Mouse (Mus musculus) embryonic facial prominence, embryonic 15.5 days (tissue): ENCODE measurements around the gene Olfr272. TPM values are rescaled to one million over a fixed set of nuclear protein-coding genes. Genes with fewer than 3 reads are reported as not detected.

Source experiments
- ATAC-seq: fragments of 200-750 bp; cut with Nextera tagmentation; 2 replicates; pipeline ENCODE4 v1.8.0; 2017; ENCODE audit warnings: low read depth, moderate TSS enrichment; ENCODE audit not compliant: insufficient number of reproducible peaks, low FRiP score, low TSS enrichment
- H3K27ac ChIP-seq: fragments of 300-500 bp; sonication (generic); replicated peaks from 2 replicates; pipeline ENCODE4 v1.5.1; 2015; ENCODE audit warnings: mild to moderate bottlenecking, inconsistent platforms
- H3K27me3 ChIP-seq: fragments of 300-500 bp; sonication (generic); 2 replicates; pipeline ENCODE4 v1.6.1; 2015; ENCODE audit warnings: inconsistent platforms
- H3K36me3 ChIP-seq: fragments of 300-500 bp; sonication (generic); 2 replicates; pipeline ENCODE4 v1.6.1; 2015; ENCODE audit warnings: mild to moderate bottlenecking, inconsistent platforms
- H3K4me1 ChIP-seq: fragments of 300-500 bp; sonication (generic); 2 replicates; pipeline ENCODE4 v1.6.1; 2015; ENCODE audit warnings: inconsistent platforms
- H3K4me2 ChIP-seq: fragments of 300-500 bp; sonication (generic); replicated peaks from 2 replicates; pipeline ENCODE4 v1.6.1; 2015; ENCODE audit warnings: mild to moderate bottlenecking, inconsistent platforms
- H3K4me3 ChIP-seq: fragments of 300-500 bp; sonication (generic); replicated peaks from 2 replicates; pipeline ENCODE4 v1.5.1; 2015; ENCODE audit warnings: mild to moderate bottlenecking, inconsistent platforms
- H3K9ac ChIP-seq: fragments of 300-500 bp; sonication (generic); 2 replicates; pipeline ENCODE4 v1.6.1; 2015; ENCODE audit warnings: inconsistent platforms
- H3K9me3 ChIP-seq: fragments of 300-500 bp; sonication (generic); replicated peaks from 2 replicates; pipeline ENCODE4 v1.6.1; 2016; ENCODE audit warnings: inconsistent platforms
- WGBS: fragments of 180-500 bp; shearing (Covaris S2); methylation state at CpG from one replicate; pipeline ENCODE4 v1.1.7; 2015; 5-methylcytosine and 5-hydroxymethylcytosine counted together
- polyA plus RNA-seq: library from polyadenylated mRNA; unstranded; fragments of >200 nt; fragmentation: Nextera tagmentation; extraction: Ambion mirVana; gene quantifications from 2 replicates; pipeline ENCODE4 v1.2.1, GENCODE M21; 2015

Olfr272 gene
- not detected in 2 replicates for polyA plus RNA-seq

DNA sequence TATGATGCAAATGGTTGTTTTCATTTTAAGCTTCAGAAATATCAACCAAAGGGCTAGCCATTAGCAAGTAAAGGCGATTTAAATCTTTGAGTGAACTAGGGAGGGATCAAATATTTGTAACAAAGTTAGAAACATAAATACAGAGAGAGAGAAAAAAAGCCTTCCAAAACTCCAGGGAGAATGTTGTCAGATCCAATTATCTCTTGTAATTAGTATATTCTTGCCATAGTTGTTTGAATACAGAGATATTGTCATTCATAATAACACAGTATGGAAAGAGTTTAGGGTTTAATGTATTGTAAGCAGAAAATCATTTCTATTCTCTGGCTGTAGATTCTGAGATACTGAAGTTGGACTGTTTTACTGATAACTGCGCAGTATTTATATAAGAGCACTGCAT, at the start of gene Olfr272:
Gene Olfr272, minus strand, starts transcription at position 101 of the 400 bp plus-strand sequence.
- H3K9ac ChIP-seq: no peak within 1 kb of the TSS
- H3K27ac ChIP-seq: no peak within 1 kb of the TSS
- no peaks in the 10 kb centered on the region for H3K36me3 ChIP-seq
- no peak within 1 kb of the TSS for H3K4me3 ChIP-seq
- H3K27me3 ChIP-seq: no peaks in the 10 kb centered on the region
- 87% methylated on average over 2 of the region's 2 CpGs for WGBS
- no peaks in the 10 kb centered on the region for H3K9me3 ChIP-seq
- ATAC-seq: no peak
- no peak within 1 kb of the TSS for H3K4me2 ChIP-seq
- no peaks in the 10 kb centered on the region for H3K4me1 ChIP-seq

DNA sequence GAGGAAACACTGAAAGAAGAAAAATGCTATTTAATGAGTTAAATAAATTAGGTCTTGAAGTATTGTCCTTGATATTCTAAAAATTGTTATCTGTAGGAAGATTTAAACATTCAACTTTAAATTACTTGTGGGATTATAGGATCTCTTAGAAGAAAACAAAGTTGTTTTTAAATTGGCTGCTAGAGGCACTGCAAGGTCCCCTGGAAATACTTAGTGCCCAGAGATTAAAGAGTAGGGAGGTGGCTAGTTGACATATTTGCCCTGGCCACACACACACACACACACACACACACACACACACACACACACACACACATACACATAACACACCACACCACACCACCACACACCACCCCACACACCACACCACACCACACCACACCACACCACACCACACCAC, 45.3 kb upstream of the Olfr272 start, which contains the start of gene Olfr270:
Gene Olfr270, plus strand, starts transcription at position 301 of the 400 bp plus-strand sequence.
- Histone ChIP-seq H3K4me3 (no peak within 1 kb of the TSS), H3K27ac (no peak within 1 kb of the TSS), H3K4me2 (no peak within 1 kb of the TSS), H3K27me3 (no peaks in the 10 kb centered on the region), H3K9me3 (no peaks in the 10 kb centered on the region), H3K9ac (no peak within 1 kb of the TSS), H3K4me1 (no peaks in the 10 kb centered on the region), H3K36me3 (no peaks in the 10 kb centered on the region)
- ATAC-seq: no peak

DNA sequence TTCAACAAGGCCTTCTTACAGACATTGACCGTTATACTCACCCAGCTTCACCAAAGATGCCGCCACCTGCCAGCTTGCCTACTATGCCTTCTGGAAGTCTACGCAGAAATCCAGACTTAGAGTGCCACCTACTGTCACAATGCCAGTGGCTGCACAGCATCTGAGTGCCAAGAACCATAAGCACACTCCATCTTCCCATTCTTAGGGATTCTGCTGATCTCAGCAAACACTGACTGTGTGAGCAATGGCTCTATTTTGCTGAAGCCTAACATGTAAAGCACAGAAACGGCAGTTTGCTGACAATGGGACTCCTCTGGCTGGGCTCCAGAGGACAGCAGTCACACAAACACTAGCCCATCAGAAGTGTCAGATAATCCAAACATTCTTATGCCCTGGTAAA, 39.7 kb upstream of the Olfr272 start:
- H3K27me3 ChIP-seq: no peaks in the 10 kb centered on the region
- WGBS: 37% methylated on average over 4 of the region's 4 CpGs
- H3K27ac ChIP-seq: no peak overlapping the region
- H3K9me3 ChIP-seq: no peaks in the 10 kb centered on the region
- no peaks in the 10 kb centered on the region for H3K36me3 ChIP-seq
- no peaks in the 10 kb centered on the region for H3K4me1 ChIP-seq
- H3K9ac ChIP-seq: no peak overlapping the region
- no peak overlapping the region for H3K4me2 ChIP-seq
- no peak overlapping the region for H3K4me3 ChIP-seq
- ATAC-seq: no peak

DNA sequence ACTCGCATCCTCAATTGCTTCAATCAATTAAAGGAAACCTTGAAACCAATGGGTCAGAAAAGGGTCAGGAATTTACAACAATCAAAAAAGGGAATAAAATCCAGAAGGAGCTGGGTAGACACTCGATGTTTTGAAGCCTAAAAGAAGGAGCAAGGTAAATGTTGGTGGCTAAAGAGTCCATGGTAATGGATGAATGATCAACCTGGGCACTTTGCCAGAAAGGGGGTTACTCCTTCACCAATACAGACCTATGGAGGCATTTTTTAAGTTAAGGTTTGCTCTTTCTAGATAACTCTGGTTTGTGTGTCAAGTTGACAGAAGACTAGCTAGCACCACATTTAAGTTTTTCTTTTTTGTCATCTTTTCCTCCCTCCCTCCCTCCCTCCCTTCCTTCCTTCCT, 30.0 kb upstream of the Olfr272 start:
- no peaks in the 10 kb centered on the region for H3K36me3 ChIP-seq

DNA sequence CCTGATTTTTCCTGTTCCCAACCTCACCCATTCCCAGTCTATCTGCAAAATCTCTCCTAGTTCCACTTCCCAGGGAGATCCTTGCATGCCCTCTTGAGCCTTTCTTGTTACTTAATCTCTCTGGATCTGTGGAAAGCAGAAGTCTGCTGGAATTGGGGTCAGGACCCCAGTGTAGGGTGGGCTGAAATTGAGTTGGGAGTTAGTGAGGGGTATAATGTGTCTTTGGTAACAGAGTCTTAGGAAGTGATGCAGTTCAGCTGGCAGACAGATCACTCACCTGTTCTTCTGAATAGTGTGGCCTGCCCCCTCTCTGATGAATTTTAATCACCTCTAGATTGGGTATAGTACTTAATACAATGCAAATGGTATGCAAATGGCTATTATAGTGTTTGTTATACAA, 27.7 kb upstream of the Olfr272 start:
- ATAC-seq: no peak
- H3K4me1 ChIP-seq: no peaks in the 10 kb centered on the region
- H3K9ac ChIP-seq: no peak overlapping the region
- H3K36me3 ChIP-seq: no peaks in the 10 kb centered on the region
- no peaks in the 10 kb centered on the region for H3K9me3 ChIP-seq
- H3K27ac ChIP-seq: no peak overlapping the region
- no peaks in the 10 kb centered on the region for H3K27me3 ChIP-seq
- H3K4me2 ChIP-seq: no peak overlapping the region
- no peak overlapping the region for H3K4me3 ChIP-seq

More for the DNA sequence above, 30.0 kb upstream of the Olfr272 start:
- ATAC-seq: no peak
- WGBS: 75% methylated on average over 2 of the region's 2 CpGs
- no peaks in the 10 kb centered on the region for H3K27me3 ChIP-seq
- no peaks in the 10 kb centered on the region for H3K4me1 ChIP-seq
- no peaks in the 10 kb centered on the region for H3K9me3 ChIP-seq
- no peak overlapping the region for H3K27ac ChIP-seq
- no peak overlapping the region for H3K9ac ChIP-seq
- no peak overlapping the region for H3K4me2 ChIP-seq
- no peak overlapping the region for H3K4me3 ChIP-seq

DNA sequence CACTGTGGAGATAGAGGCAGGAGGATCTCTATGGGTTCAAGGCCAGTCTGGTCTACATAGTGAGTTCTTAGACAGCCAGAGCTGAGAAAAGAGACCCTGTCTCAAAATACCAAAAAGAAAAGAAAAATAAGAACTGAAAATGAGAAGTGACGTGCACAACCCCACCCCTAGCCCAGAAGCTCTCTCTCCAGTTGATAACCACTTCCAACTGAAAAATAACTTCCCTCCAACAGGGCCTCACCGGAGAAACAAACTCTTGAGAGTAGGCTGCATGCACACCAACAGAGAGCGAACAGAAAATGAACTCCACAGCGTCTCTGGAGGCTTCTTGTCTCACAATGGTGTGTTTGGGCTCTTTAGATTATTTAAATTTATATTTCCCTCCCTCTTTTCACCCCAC, 11.5 kb upstream of the Olfr272 start:
- WGBS: 87% methylated on average over 4 of the region's 4 CpGs
- Histone ChIP-seq H3K9me3 (no peaks in the 10 kb centered on the region), H3K4me3 (no peak overlapping the region), H3K27me3 (no peaks in the 10 kb centered on the region), H3K4me2 (no peak overlapping the region), H3K36me3 (no peaks in the 10 kb centered on the region), H3K27ac (no peak overlapping the region), H3K4me1 (no peaks in the 10 kb centered on the region), H3K9ac (no peak overlapping the region)
- no peak for ATAC-seq

DNA sequence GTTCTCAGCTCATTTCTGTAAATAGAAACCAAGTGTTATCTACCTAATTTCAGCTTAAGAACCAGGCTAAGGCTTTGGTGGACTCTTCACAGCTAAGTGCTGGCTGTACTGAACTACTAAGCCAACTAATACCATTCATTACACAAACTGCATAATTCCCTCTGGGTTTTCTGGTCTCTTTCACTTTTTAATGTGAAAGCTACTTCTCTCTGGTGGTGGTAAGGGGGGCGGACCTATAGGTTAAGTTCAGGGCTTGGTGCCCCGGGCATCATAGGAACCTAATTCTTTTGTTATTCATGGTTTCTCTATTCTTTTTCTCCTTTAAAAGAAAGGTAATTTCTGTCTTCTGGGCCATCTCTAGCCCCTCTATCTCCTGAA, 1.7 kb downstream of the Olfr272 start:
- H3K4me1 ChIP-seq: no peaks in the 10 kb centered on the region
- H3K27me3 ChIP-seq: no peaks in the 10 kb centered on the region
- WGBS: 74% methylated on average over 2 of the region's 2 CpGs
- no peak for ATAC-seq
- no peak overlapping the region for H3K9ac ChIP-seq
- no peak overlapping the region for H3K27ac ChIP-seq
- no peaks in the 10 kb centered on the region for H3K36me3 ChIP-seq
- no peak overlapping the region for H3K4me3 ChIP-seq
- no peak overlapping the region for H3K4me2 ChIP-seq
- H3K9me3 ChIP-seq: no peaks in the 10 kb centered on the region

DNA sequence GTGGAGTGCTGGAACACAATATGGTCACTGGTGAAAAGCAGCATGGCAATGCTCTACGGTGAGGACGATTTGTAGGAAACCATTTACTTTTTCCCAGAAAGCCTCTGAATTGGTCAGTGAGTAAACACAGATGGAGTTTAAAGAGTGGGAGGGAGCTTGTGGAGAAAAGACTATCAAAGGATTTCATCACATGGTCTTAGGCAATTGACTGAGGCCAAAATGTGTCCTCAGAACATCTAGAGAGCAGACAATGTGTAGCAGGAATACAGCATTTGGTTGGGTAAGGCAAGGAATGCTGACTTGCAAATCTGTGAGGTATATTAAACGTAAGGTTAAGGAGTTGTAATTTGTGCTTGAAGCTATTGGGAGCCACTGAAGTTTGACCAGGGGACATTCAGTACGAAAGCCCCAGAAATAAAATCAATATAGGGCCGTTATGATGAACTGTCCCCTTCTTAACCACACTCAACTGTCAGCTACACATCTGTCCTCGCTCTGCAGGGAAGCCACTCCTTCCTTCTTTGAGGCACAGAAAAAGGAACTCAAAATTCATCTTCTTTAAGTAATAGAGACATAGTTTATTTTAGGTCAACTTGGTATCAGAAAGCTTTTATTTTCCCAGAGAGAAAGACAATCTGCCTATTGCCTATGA, 2.2 kb downstream of the Olfr272 start:
- H3K27ac ChIP-seq: no peak overlapping the region
- 73% methylated on average over 6 of the region's 6 CpGs for WGBS
- no peak for ATAC-seq
- no peak overlapping the region for H3K4me3 ChIP-seq
- no peaks in the 10 kb centered on the region for H3K36me3 ChIP-seq
- H3K4me1 ChIP-seq: no peaks in the 10 kb centered on the region
- H3K4me2 ChIP-seq: no peak overlapping the region
- no peaks in the 10 kb centered on the region for H3K9me3 ChIP-seq
- no peak overlapping the region for H3K9ac ChIP-seq
- no peaks in the 10 kb centered on the region for H3K27me3 ChIP-seq

DNA sequence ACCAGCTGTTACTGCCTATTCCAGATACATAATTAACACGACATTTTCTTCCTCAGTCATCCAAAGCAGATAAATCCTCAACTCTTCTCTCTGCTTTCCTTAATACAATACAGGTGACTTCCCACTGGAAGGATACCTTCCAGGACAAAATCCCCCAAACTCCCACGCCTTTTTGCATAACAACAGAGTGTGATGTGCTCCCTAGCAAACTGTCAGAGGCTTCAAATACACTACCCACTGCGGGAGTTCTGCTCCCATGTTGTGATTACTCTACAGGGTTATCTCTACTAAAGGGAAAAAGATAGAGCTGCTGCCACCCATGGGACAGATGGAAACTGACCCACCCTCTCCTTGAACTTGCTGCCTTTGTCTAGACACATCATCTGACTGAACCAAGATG, 6.6 kb downstream of the Olfr272 start:
- no peaks in the 10 kb centered on the region for H3K27me3 ChIP-seq
- H3K4me2 ChIP-seq: no peak overlapping the region
- no peak overlapping the region for H3K9ac ChIP-seq
- H3K27ac ChIP-seq: no peak overlapping the region
- H3K9me3 ChIP-seq: no peaks in the 10 kb centered on the region
- H3K4me3 ChIP-seq: no peak overlapping the region
- ATAC-seq: no peak
- no peaks in the 10 kb centered on the region for H3K4me1 ChIP-seq
- no peaks in the 10 kb centered on the region for H3K36me3 ChIP-seq
- WGBS: 43% methylated on average over 3 of the region's 3 CpGs

DNA sequence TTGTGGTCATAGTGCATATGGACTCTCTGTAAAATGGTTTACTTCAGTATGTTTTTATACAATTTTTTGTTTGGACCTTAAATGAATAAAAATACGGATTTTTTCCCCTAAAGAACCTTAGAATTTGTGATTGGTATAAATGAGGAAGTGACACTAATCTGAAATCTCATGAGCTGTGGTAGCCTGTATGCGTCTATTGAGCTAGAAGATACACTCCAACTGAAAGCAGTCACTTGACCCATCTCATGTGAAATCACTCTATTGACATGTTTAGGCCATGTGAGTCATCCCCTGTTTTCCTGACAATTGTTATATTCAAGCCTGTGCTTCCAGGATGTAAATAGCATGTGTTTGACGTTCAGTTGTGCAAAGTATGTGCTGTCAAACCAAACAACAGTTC, 9.4 kb downstream of the Olfr272 start:
- WGBS: 73% methylated on average over 3 of the region's 3 CpGs
- Histone ChIP-seq H3K36me3 (no peaks in the 10 kb centered on the region), H3K27ac (no peak overlapping the region), H3K4me3 (no peak overlapping the region), H3K4me2 (no peak overlapping the region), H3K27me3 (no peaks in the 10 kb centered on the region), H3K4me1 (no peaks in the 10 kb centered on the region), H3K9me3 (no peaks in the 10 kb centered on the region), H3K9ac (no peak overlapping the region)
- ATAC-seq: no peak

DNA sequence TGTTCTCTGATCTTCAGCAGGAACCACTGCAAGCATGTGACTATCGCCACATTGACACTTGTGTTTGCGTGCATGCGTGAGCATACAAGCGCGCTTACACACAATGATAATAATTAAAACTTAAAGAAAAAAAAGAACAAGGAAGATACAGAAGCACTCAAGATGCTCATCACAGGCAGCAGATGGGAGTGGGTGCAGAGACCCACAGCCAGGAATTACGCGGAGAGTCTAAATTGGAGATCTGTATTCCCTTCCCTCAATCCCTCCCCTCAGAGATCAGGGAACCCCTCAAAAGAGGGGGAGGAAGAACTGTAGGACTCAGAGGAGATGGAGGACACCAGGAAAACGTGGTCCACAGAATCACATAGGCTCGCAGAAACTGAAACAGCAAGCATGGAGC, 54.8 kb downstream of the Olfr272 start:
- no peak overlapping the region for H3K27ac ChIP-seq
- no peak overlapping the region for H3K4me2 ChIP-seq
- H3K4me1 ChIP-seq: no peaks in the 10 kb centered on the region
- no peak overlapping the region for H3K4me3 ChIP-seq
- no peak overlapping the region for H3K9ac ChIP-seq
- no peak for ATAC-seq
- H3K36me3 ChIP-seq: no peaks in the 10 kb centered on the region
- H3K27me3 ChIP-seq: no peaks in the 10 kb centered on the region
- WGBS: 89% methylated on average over 9 of the region's 9 CpGs
- no peaks in the 10 kb centered on the region for H3K9me3 ChIP-seq
